Mouse (Mus musculus): ENCODE results near the gene Olfr986. TPM values are rescaled to one million over a fixed set of nuclear protein-coding genes. Genes with fewer than 3 reads are reported as not detected.

The Olfr986 gene
- polyA plus RNA-seq, 1 experiment from 2014 or later = not detected

DNA sequence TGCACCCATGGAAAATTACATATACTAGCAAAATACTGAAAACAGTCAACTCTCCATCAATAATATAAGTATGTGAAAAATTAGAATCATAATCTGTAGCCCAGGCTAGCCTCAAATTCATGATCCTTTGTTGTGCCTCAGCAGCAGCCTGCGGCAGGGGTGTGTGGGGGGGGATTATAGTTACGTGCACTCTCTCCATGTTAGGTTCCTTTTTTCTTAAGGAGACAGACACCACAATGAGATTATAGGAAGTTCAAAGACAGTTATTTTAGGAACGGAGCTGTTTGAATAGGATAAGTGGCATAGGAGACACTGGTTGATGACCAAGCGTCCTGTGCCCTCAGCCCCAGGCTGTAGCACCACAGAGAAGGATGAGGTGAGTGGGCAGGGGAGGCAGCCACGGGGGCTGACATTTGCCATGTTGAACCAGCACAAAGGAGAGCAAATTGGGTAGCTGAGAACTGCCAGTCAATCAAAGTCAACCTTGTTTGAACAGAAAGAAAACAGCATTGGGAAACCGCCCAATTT, 48.1 kb downstream of the Olfr986 start:
- Histone ChIP-seq H3K9me3 (replicated peaks; ENCODE audit: control insufficient read depth, low read length) (no peaks in the 10 kb centered on the region), H3K4me1 (ENCODE audit: control insufficient read depth, low read depth, low read length) (no peaks in the 10 kb centered on the region), H3K36me3 (ENCODE audit: control insufficient read depth, insufficient read depth) (no peaks in the 10 kb centered on the region), H3K4me3 (ENCODE audit: low read depth, low read length) (no peak overlapping the region), H3K27ac (ENCODE audit: low read length) (no peak overlapping the region), H3K4me2 (ENCODE audit: low read depth, low read length) (no peak overlapping the region), H3K27me3 (ENCODE audit: control insufficient read depth, insufficient read depth, low read depth, low read length) (no peaks in the 10 kb centered on the region), H3K9ac (ENCODE audit: low read depth, low read length) (no peak overlapping the region)
- WGBS (ENCODE audit: insufficient replicate concordance) = 18% methylated on average over 6 of the region's 6 CpGs
- ATAC-seq (ENCODE audit: low read depth) = no peak

DNA sequence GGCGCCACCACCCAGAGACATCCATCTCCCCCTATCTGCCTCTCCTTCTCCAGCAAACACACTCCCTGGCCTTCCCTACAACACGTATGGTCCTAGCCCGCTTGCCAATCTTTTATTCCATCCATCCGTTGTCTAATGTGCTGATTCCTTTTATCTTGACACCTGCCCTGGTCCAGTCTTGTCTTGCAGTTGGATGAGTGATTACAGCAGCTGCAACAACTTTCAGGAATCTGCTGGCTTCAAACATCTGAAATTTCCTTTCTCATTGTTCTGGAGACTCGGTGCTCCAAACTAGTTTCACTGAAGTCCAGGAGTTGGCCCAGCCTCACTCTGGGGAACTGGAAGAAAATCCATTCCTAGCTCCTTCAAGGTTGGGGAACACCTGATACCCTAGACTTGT, 48.8 kb downstream of the Olfr986 start:
- no peak overlapping the region for H3K9ac ChIP-seq (ENCODE audit: low read depth, low read length)
- no peaks in the 10 kb centered on the region for H3K9me3 ChIP-seq (replicated peaks; ENCODE audit: control insufficient read depth, low read length)
- H3K36me3 ChIP-seq (ENCODE audit: control insufficient read depth, insufficient read depth) = no peaks in the 10 kb centered on the region
- no peak overlapping the region for H3K4me2 ChIP-seq (ENCODE audit: low read depth, low read length)
- no peak for ATAC-seq (ENCODE audit: low read depth)
- no peak overlapping the region for H3K27ac ChIP-seq (ENCODE audit: low read length)
- H3K27me3 ChIP-seq (ENCODE audit: control insufficient read depth, insufficient read depth, low read depth, low read length) = no peaks in the 10 kb centered on the region
- H3K4me3 ChIP-seq (ENCODE audit: low read depth, low read length) = no peak overlapping the region
- H3K4me1 ChIP-seq (ENCODE audit: control insufficient read depth, low read depth, low read length) = no peaks in the 10 kb centered on the region
- whole genome bisulfite sequencing (ENCODE audit: insufficient replicate concordance) = 61% methylated on average over 5 of the region's 5 CpGs

DNA sequence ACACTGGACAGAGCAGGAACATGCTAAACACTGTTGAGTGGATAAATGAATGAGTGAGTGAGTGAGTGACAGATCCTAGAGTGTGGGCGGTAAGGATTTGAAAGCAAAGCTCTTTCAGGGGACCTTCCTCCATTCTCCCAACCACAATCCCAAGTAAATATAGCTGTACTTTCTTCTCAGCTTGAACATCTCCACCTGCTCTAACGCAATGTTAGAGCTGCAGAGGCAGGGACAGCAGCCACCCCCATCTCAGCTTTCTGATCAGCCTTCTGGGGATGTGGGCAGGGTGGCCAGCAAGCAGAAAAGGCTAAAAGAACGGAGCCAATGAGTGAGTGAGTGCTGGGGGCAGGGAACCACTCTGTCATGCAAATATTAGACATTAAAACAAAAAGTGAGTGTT, 50.3 kb downstream of the Olfr986 start:
- H3K9ac ChIP-seq (ENCODE audit: low read depth, low read length) = no peak overlapping the region
- no peak overlapping the region for H3K4me2 ChIP-seq (ENCODE audit: low read depth, low read length)
- no peaks in the 10 kb centered on the region for H3K9me3 ChIP-seq (replicated peaks; ENCODE audit: control insufficient read depth, low read length)
- no peaks in the 10 kb centered on the region for H3K4me1 ChIP-seq (ENCODE audit: control insufficient read depth, low read depth, low read length)
- no peak for ATAC-seq (ENCODE audit: low read depth)
- no peak overlapping the region for H3K27ac ChIP-seq (ENCODE audit: low read length)
- H3K4me3 ChIP-seq (ENCODE audit: low read depth, low read length) = no peak overlapping the region
- H3K27me3 ChIP-seq (ENCODE audit: control insufficient read depth, insufficient read depth, low read depth, low read length) = no peaks in the 10 kb centered on the region
- no peaks in the 10 kb centered on the region for H3K36me3 ChIP-seq (ENCODE audit: control insufficient read depth, insufficient read depth)
- 63% methylated on average over 3 of the region's 3 CpGs for WGBS (ENCODE audit: insufficient replicate concordance)

DNA sequence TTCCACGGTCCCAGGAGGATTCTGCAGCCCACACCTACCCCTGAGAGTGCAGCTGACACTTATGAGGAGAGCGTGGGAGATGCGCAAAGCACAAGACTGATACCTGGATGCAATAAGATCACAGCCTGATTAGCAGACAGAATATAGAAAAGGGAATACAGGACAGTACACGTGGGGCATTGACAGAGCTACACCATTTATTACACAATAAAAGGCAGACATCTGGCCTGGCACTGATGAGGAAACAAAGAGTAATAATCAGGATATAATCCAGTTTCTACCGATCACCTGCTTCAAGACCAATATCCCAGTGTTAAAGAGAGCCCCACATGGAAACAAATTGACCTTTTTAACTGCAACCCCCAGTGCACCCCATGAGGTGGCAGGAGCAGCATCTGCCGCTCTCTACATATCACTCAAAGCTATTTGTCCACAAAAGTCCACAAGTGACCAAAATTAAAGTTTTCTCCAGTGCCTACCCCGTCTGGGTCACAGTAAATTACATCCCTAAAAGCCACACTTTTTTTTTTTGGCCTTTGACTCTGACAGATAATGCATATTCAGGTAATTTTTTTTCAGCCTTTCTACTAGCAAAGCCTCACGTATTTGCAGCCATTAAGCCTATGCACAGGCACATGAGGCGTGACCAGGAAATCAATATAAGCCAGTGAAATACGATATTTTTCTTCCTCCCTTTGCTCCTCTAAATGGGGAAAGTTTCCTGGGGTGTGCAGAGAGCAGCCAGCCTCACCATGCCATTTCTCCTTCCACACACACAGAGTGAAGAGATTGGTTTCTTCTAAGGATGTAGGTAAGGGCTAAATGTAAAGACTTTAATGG, 53.7 kb downstream of the Olfr986 start:
- Histone ChIP-seq H3K9me3 (replicated peaks; ENCODE audit: control insufficient read depth, low read length) (no peaks in the 10 kb centered on the region), H3K36me3 (ENCODE audit: control insufficient read depth, insufficient read depth) (no peaks in the 10 kb centered on the region), H3K4me1 (ENCODE audit: control insufficient read depth, low read depth, low read length) (no peaks in the 10 kb centered on the region), H3K9ac (ENCODE audit: low read depth, low read length) (no peak overlapping the region), H3K27me3 (ENCODE audit: control insufficient read depth, insufficient read depth, low read depth, low read length) (no peaks in the 10 kb centered on the region), H3K4me2 (ENCODE audit: low read depth, low read length) (no peak overlapping the region), H3K27ac (ENCODE audit: low read length) (no peak overlapping the region), H3K4me3 (ENCODE audit: low read depth, low read length) (no peak overlapping the region)
- WGBS (ENCODE audit: insufficient replicate concordance) = 46% methylated on average over 10 of the region's 10 CpGs
- ATAC-seq (ENCODE audit: low read depth) = no peak

DNA sequence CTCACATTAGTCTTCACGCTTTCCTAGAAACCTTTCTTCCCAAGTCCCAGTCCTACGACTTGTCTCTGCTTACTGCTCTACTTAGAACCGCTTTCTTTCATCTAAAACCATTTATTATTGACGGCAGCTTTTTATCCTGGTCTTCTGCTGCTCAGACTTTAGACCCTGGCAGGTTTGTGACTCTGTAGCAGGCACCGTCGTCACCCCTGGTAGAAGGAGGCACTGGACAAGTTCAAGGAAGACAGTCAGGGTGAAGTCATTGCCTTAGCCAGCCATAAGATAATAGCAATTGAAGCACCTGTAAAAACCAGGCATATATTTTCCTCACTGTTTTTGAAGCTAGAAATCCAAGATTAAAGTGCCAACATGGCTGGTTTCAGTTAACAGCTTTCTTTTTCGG, 54.5 kb downstream of the Olfr986 start:
- no peaks in the 10 kb centered on the region for H3K36me3 ChIP-seq (ENCODE audit: control insufficient read depth, insufficient read depth)
- H3K4me1 ChIP-seq (ENCODE audit: control insufficient read depth, low read depth, low read length) = no peaks in the 10 kb centered on the region
- no peak overlapping the region for H3K4me2 ChIP-seq (ENCODE audit: low read depth, low read length)
- peaks cover 3% of the 10 kb centered on the region; the same call in 1 of the 2 replicates for H3K27me3 ChIP-seq (ENCODE audit: control insufficient read depth, insufficient read depth, low read depth, low read length)
- no peaks in the 10 kb centered on the region for H3K9me3 ChIP-seq (replicated peaks; ENCODE audit: control insufficient read depth, low read length)
- ATAC-seq (ENCODE audit: low read depth) = no peak
- whole genome bisulfite sequencing (ENCODE audit: insufficient replicate concordance) = 68% methylated on average over 7 of the region's 7 CpGs
- H3K27ac ChIP-seq (ENCODE audit: low read length) = no peak overlapping the region
- H3K9ac ChIP-seq (ENCODE audit: low read depth, low read length) = no peak overlapping the region
- H3K4me3 ChIP-seq (ENCODE audit: low read depth, low read length) = no peak overlapping the region

Other genes starting within 250 kb of the Olfr986 start
- not detected in 2 replicates for gene Olfr974, start 243.4 kb upstream of the Olfr986 start, polyA plus RNA-seq (2015; fragmentation: Nextera tagmentation; extraction: Ambion mirVana)
- not detected in 2 replicates for gene Olfr975, start 228.9 kb upstream of the Olfr986 start, polyA plus RNA-seq (2015; fragmentation: Nextera tagmentation; extraction: Ambion mirVana)
- gene Olfr976, start 219.8 kb upstream of the Olfr986 start, polyA plus RNA-seq (2015; fragmentation: Nextera tagmentation; extraction: Ambion mirVana) = not detected in 2 replicates
- gene Olfr978, start 188.8 kb upstream of the Olfr986 start, polyA plus RNA-seq (2015; fragmentation: Nextera tagmentation; extraction: Ambion mirVana) = not detected in 2 replicates
- gene Olfr979, start 177.5 kb upstream of the Olfr986 start, polyA plus RNA-seq (2015; fragmentation: Nextera tagmentation; extraction: Ambion mirVana) = not detected in 2 replicates
- not detected in 2 replicates for gene Olfr980, start 171.3 kb upstream of the Olfr986 start, polyA plus RNA-seq (2015; fragmentation: Nextera tagmentation; extraction: Ambion mirVana)
- not detected in 2 replicates for gene Olfr981, start 159.5 kb upstream of the Olfr986 start, polyA plus RNA-seq (2015; fragmentation: Nextera tagmentation; extraction: Ambion mirVana)
- not detected in 2 replicates for gene Olfr982, start 107.1 kb upstream of the Olfr986 start, polyA plus RNA-seq (2015; fragmentation: Nextera tagmentation; extraction: Ambion mirVana)
- not detected in 2 replicates for gene Olfr983, start 87.3 kb upstream of the Olfr986 start, polyA plus RNA-seq (2015; fragmentation: Nextera tagmentation; extraction: Ambion mirVana)
- gene Olfr984, start 66.7 kb upstream of the Olfr986 start, polyA plus RNA-seq (2015; fragmentation: Nextera tagmentation; extraction: Ambion mirVana) = not detected in 2 replicates
- not detected in 2 replicates for gene Olfr985, start 50.7 kb upstream of the Olfr986 start, polyA plus RNA-seq (2015; fragmentation: Nextera tagmentation; extraction: Ambion mirVana)
- gene Tmem225, start 32.8 kb upstream of the Olfr986 start, polyA plus RNA-seq (2015; fragmentation: Nextera tagmentation; extraction: Ambion mirVana) = not detected in 2 replicates
- 0.72 and 0.79 TPM in 2 replicates for gene Zfp202, start 11.4 kb downstream of the Olfr986 start, polyA plus RNA-seq (2015; fragmentation: Nextera tagmentation; extraction: Ambion mirVana)
- 0.28 and 0.30 TPM in 2 replicates for gene Scn3b, start 88.3 kb downstream of the Olfr986 start, polyA plus RNA-seq (2015; fragmentation: Nextera tagmentation; extraction: Ambion mirVana)

All from liver, embryonic 16.5 days (tissue).